Mouse (Mus musculus) brain, embryonic 14.5 days (tissue): ENCODE measurements around the gene Phactr1. TPM values are rescaled to one million over a fixed set of nuclear protein-coding genes. Genes with fewer than 3 reads are reported as not detected.

Experiments
- DNase-seq: peaks from one replicate; pipeline ENCODE4 v3.0.0-alpha.2; 2011; ENCODE audit warnings: low read depth
- CTCF ChIP-seq: fragments of 200-500 bp; IDR thresholded peaks from 2 replicates; pipeline ENCODE4 v1.5.1; 2012; ENCODE audit warnings: inconsistent platforms, mild to moderate bottlenecking, moderate library complexity, borderline replicate concordance; ENCODE audit not compliant: insufficient read depth, insufficient read length; ENCODE audit errors: extremely low read depth
- POLR2A ChIP-seq: fragments of 200-500 bp; IDR thresholded peaks from 2 replicates; pipeline ENCODE4 v1.6.1; 2012; ENCODE audit warnings: mild to moderate bottlenecking, inconsistent platforms, borderline replicate concordance; ENCODE audit not compliant: poor library complexity, insufficient read depth, insufficient read length, severe bottlenecking; ENCODE audit errors: extremely low read depth
- polyA plus RNA-seq: library from polyadenylated mRNA; depleted of rRNA; stranded (reverse); fragments of >200 nt; gene quantifications from 2 replicates; pipeline ENCODE4 v1.2.3, GENCODE M21; 2012

Phactr1 gene
- polyA plus RNA-seq, 1 experiment = 40.1 TPM

DNA sequence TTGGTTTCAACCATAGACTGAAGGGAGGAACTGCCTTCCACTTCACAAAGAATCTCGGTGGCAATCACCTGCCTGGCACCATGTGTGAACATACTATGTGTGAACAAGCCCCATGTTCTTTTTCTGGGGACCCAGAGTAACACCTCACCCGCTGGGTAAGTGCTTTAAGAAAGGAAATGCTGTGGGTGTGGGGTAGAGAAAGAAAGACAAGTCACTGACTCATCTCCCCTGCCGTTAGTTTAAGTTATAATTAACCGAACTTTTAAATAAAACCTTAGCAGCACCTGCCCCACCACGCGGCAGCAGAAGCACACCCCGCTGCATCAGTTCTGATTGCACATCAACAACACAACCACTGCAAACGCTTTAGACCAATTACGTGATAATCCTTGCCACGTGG, 171.7 kb downstream of the Phactr1 start:
- DNase-seq = no peak
- TF ChIP-seq CTCF (no peak), POLR2A (no peak)

- DNase-seq = peak; percentile 68
Measured at GRCm38 (mm10) chr13:42853900-42854595, 173.6 kb downstream of the Phactr1 start.

DNA sequence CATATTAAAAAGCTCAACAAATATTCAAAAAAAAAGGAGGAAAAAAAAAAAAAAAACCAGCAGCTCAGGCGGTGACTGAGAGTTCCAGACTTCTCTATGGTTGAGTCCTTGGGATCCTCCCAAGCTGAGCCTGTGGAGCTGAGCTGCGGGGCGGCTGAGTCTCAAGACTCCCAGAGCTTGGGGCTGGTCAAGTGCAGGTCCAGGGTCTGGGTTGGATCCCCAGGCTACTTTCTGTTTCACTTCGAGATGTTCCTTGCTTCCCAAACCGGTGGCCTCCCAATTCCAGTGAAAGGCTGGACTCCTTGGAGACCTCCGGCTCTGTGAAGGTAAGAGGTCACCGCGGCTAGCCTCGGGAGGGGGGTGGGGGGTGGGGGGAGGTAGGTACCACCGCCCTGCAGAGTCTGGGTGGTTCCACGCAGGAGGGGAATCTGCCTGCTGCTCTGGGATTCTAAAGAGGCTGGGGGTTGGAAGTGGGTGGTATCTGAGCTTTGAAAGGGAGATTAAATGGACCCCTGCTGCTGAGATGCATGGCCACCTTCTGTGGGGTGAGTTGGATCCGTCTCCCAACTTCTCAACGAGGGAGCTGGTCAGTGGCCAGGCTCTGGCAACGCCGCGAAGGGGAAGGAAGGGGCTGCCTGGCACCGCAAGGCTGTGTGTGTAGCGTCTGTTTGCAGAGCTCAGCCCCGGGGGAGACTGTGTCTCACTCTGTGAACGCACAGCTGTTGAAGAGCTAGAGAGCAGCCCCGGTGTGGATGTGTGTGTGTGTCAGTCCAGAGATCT, 185.9 kb downstream of the Phactr1 start:
- peak; percentile 78 for DNase-seq
- no peak for TF ChIP-seq POLR2A
- no peak for TF ChIP-seq CTCF

More at GRCm38 (mm10) chr13:42853900-42854595, 173.6 kb downstream of the Phactr1 start:
- TF ChIP-seq CTCF (no peak), POLR2A (no peak)

DNA sequence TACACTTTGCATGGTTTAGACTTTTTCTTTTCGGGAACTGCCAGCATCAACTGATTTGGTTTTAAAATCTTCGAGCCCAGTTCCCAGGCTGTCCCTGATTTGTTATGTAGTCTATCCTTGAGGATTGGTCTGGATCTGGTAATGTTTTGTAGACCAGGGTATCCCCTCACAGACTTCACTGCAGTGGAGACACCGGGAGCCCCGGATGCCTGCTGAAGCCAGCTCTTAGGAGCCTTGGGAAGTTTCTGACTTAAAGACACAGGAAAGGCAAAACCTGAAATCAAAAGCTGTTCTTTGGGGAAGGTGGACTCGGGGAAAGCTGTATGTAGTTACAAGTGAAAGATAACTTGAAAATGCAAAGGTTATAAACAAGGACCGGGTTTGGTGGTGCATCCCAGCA, 186.6 kb downstream of the Phactr1 start:
- DNase-seq = no peak

DNA sequence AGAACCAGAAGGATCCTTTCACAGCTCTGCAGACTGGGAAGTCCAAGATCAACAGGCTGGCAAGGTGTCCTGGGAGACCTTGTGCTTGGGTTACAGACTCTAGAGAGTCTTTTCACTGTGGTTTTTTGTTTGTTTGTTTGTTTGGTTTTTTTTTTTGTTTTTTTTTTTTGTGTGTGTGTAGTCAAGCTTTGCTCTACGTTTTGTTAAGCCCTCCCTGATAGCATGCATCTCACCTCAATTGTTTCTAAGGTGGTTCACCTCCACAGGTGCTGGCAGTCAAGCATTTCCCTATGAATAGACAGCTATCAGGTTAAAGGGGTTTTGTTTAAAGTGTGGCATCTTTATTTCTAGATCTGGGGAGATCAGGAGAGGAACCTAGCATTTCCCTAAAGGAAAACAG, 191.7 kb downstream of the Phactr1 start:
- no peak for DNase-seq
- no peak for TF ChIP-seq CTCF
- no peak for TF ChIP-seq POLR2A

More for the DNA sequence above, 186.6 kb downstream of the Phactr1 start:
- TF ChIP-seq CTCF (no peak), POLR2A (no peak)

- TF ChIP-seq CTCF (no peak), POLR2A (no peak)
- no peak for DNase-seq
Measured at GRCm38 (mm10) chr13:42878346-42878745, 197.9 kb downstream of the Phactr1 start.

DNA sequence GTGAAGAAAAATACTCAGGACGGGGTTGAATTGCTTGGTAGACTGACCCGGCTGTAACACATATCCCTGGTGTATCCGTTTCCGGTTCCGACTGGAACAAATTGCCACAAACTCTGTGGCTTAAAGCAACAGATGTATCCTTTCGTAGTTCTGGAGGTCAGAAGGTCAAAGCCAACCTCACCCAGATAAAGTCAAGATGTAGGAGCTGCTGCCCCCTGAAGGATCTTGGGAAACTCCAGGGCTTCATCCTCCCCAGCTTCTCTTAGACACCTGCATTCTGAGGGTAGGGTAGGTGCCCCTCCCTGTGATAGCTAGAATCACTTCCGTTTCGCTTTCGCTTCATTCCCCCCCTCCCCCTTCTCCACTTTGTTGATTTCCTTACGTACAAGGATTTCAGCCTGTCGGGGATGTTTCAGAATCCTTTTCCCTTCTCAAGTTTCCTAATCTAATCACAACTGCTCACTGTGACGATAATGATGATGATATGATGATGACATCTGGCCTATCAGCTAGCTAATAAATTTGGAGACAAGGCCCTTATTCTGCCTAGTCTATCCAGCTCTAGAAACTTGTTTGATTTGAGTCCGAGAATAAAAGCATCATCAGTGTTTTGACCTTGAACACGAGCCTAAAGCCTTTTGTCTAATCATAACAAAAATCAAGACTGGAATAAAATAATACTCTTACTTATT, 203.8 kb downstream of the Phactr1 start:
- no peak for TF ChIP-seq CTCF
- TF ChIP-seq POLR2A = no peak
- DNase-seq = no peak

GRCm38 (mm10) chr13:42884725-42885115, 204.3 kb downstream of the Phactr1 start:
- no peak for TF ChIP-seq POLR2A
- no peak for TF ChIP-seq CTCF
- DNase-seq = no peak

- TF ChIP-seq POLR2A (no peak), CTCF (no peak)
- no peak for DNase-seq
Measured at GRCm38 (mm10) chr13:42887701-42888100, 207.3 kb downstream of the Phactr1 start.

GRCm38 (mm10) chr13:42889516-42890474, 209.4 kb downstream of the Phactr1 start:
- TF ChIP-seq POLR2A = no peak
- TF ChIP-seq CTCF = no peak

More at GRCm38 (mm10) chr13:42889516-42890474, 209.4 kb downstream of the Phactr1 start:
- DNase-seq = no peak
